Comparison of ENCODE assay signal across 13 mouse cellular contexts in the genomic region with DNA sequence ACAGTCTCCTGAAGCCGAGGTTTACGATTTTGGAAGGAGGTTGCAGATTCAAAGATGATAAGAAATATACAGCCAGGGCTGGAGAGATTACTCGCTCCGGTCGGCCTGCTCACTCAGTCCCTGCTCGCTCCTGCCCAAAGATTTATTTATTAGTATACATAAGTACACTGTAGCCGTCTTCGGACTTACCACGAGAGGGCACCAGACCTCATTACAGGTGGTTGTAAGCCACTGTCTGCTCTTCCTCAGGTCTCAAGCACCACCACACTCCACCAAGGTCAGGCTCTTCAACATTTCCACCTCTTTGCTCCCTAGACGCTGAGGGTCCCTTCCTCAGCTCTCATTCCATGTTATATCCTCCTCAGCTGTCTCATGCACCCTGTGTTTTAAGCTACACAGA. TPM values are rescaled to one million over a fixed set of nuclear protein-coding genes. Genes with fewer than 3 reads are reported as not detected.
DNase-seq lines count a peak whose midpoint lies in the region; ATAC-seq and TF ChIP-seq lines count a peak whose summit lies in the region.
"Not testable (repeated sequence)": the region's sequence is repeated elsewhere in the genome, so short reads cannot be mapped to it uniquely, and the experiment has no call there.
"Had no signal": no experiment of that assay in that cellular context is flagged by ENCODE, and none has a peak within 500 bp of the region (broad histone marks: within the 10 kb centered on the region; RNA-seq: fewer than 3 reads in every experiment).

No protein-coding gene starts in this region.

- peak; percentile 57 for DNase-seq in MEL-GATA-1-ER (ENCODE audit: extremely low read depth, low read depth)
- peak; percentile 77 for DNase-seq in cerebellum, adult 9-10 months
- peak; percentile 75 for DNase-seq in gastrocnemius, adult 2 months
- peak; percentile 26 to 39 for DNase-seq in left cerebral cortex, postnatal 25 days (ENCODE audit: low spot score in 2 of 2)
- DNase-seq in lung, postnatal 36 days, result peak; percentile 92
- peak; percentile 63 for DNase-seq in urinary bladder, postnatal 25 days (ENCODE audit: low spot score)

- H3K9ac ChIP-seq in intestine, postnatal 0 days (ENCODE audit: low read depth, low read length), result not testable (repeated sequence)

- H3K4me2 ChIP-seq in intestine, postnatal 0 days (replicated peaks; ENCODE audit: low read depth), result not testable (repeated sequence)

- peak; percentile 58 for TF ChIP-seq CTCF in gastrocnemius, adult 2 months (IDR thresholded peaks at IDR 0.05)
- peak; percentile 69 for TF ChIP-seq CTCF in intestine, postnatal 0 days (IDR thresholded peaks at IDR 0.05; ENCODE audit: low read depth)
- peak; percentile 11; the same call in 1 of the 2 replicates for TF ChIP-seq CTCF in small intestine, adult 2 months (IDR thresholded peaks at IDR 0.05; ENCODE audit: extremely low read depth, insufficient read length, insufficient replicate concordance, low read depth, low read length)

- H3K4me3 ChIP-seq in gastrocnemius, adult 2 months, result peak overlapping the region; percentile 45; the same call in 1 of the 2 replicates
- H3K4me3 ChIP-seq in intestine, postnatal 0 days (ENCODE audit: low read depth, low read length); small intestine, adult 2 months (ENCODE audit: low read depth, low read length): not testable (repeated sequence)

- H3K36me3 ChIP-seq in intestine, postnatal 0 days (ENCODE audit: control insufficient read depth, insufficient read depth); small intestine, adult 2 months (ENCODE audit: control insufficient read depth, insufficient read depth, low read length): not testable (repeated sequence)

- intact Hi-C loops in gastrocnemius, adult 2 months (cut with DNase I), result not testable (repeated sequence)
- intact Hi-C loops in left cerebral cortex, postnatal 25 days (cut with DNase I), result loop anchor here (1.0 kb wide), 1 partner anchor 30 kb away; no protein-coding TSS in a partner anchor

- not testable (repeated sequence) for H3K9me3 ChIP-seq in intestine, postnatal 0 days (ENCODE audit: control insufficient read depth)

- WGBS in intestine, postnatal 0 days, result 10% methylated on average over 9 of the region's 10 CpGs
- 7% methylated on average over 10 of the region's 10 CpGs for WGBS in small intestine, adult 2 months

- H3K4me1 ChIP-seq in intestine, postnatal 0 days (replicated peaks; ENCODE audit: control insufficient read depth, insufficient read depth, low read length); small intestine, adult 2 months (ENCODE audit: control insufficient read depth, insufficient read depth, insufficient read length, low read length): not testable (repeated sequence)

- peak; percentile 29; the same call in 1 of the 2 replicates for ATAC-seq in intestine, postnatal 0 days

- H3K27me3 ChIP-seq in intestine, postnatal 0 days (replicated peaks; ENCODE audit: control insufficient read depth, insufficient read depth, low read length); small intestine, adult 2 months (ENCODE audit: control insufficient read depth, insufficient read depth, low read length): not testable (repeated sequence)

- not testable (repeated sequence) for TF ChIP-seq POLR2A in small intestine, adult 2 months (IDR thresholded peaks at IDR 0.05; ENCODE audit: low read depth, low read length)

- not testable (repeated sequence) for H3K27ac ChIP-seq in gastrocnemius, adult 2 months; intestine, postnatal 0 days (ENCODE audit: low read depth, low read length); small intestine, adult 2 months (ENCODE audit: insufficient read depth, low read depth, low read length)

RNA-seq across cellular contexts. Expression of a gene that starts 3.1 kb away (rescaled TPM):
- under 1 TPM; 0.31 to 0.54 TPM for total RNA-seq in gastrocnemius, adult 2 months (2021)
- not detected in 2 replicates for polyA plus RNA-seq in intestine, postnatal 0 days (2015; fragmentation: Nextera tagmentation; extraction: Ambion mirVana)
- under 1 TPM; 0.37 to 0.48 TPM for total RNA-seq in left cerebral cortex, postnatal 25 days (2021)
- polyA plus RNA-seq in small intestine, adult 2 months (2012; rRNA removed), result not detected in 2 replicates
- polyA plus RNA-seq: forebrain, embryonic 10.5 days; heart, embryonic 16.5 days had no signal

RNA-seq across cellular contexts. Expression of a gene that starts 15.1 kb away (rescaled TPM):
- total RNA-seq in gastrocnemius, adult 2 months (2021), result not detected
- polyA plus RNA-seq in intestine, postnatal 0 days (2015; fragmentation: Nextera tagmentation; extraction: Ambion mirVana), result 0.13 TPM in 1 of 2 replicates, not detected in the other
- not detected for total RNA-seq in left cerebral cortex, postnatal 25 days (2021)
- not detected in 2 replicates for polyA plus RNA-seq in small intestine, adult 2 months (2012; rRNA removed)
- total RNA-seq: left cerebral cortex, postnatal 10 days had no signal
- polyA plus RNA-seq: forebrain, embryonic 10.5 days; heart, embryonic 16.5 days; urinary bladder, adult 2 months had no signal

RNA-seq across cellular contexts. Expression of a gene that starts 15.2 kb away (rescaled TPM):
- under 1 TPM; 0.36 to 0.82 TPM for total RNA-seq in gastrocnemius, adult 2 months (2021)
- not detected in 2 replicates for polyA plus RNA-seq in intestine, postnatal 0 days (2015; fragmentation: Nextera tagmentation; extraction: Ambion mirVana)
- under 1 TPM; 0.27 to 0.30 TPM for total RNA-seq in left cerebral cortex, postnatal 25 days (2021)
- not detected in 2 replicates for polyA plus RNA-seq in small intestine, adult 2 months (2012; rRNA removed)
- polyA plus RNA-seq: forebrain, embryonic 10.5 days; heart, embryonic 16.5 days; neural tube, embryonic 13.5 days; urinary bladder, adult 2 months had no signal

RNA-seq across cellular contexts. Expression of a gene that starts 26.5 kb away (rescaled TPM):
- not detected for total RNA-seq in gastrocnemius, adult 2 months (2021)
- polyA plus RNA-seq in intestine, postnatal 0 days (2015; fragmentation: Nextera tagmentation; extraction: Ambion mirVana), result not detected in 2 replicates
- total RNA-seq in left cerebral cortex, postnatal 25 days (2021), result not detected
- not detected in 2 replicates for polyA plus RNA-seq in small intestine, adult 2 months (2012; rRNA removed)
- total RNA-seq: left cerebral cortex, postnatal 10 days had no signal
- polyA plus RNA-seq: forebrain, embryonic 10.5 days; heart, embryonic 16.5 days; urinary bladder, adult 2 months had no signal

RNA-seq across cellular contexts. Expression of a gene that starts 33.9 kb away (rescaled TPM):
- 10 to 100 TPM; 33.4 to 38.9 TPM for total RNA-seq in gastrocnemius, adult 2 months (2021)
- 6.5 and 6.8 TPM in 2 replicates for polyA plus RNA-seq in intestine, postnatal 0 days (2015; fragmentation: Nextera tagmentation; extraction: Ambion mirVana)
- 10 to 100 TPM; 27.0 to 31.6 TPM for total RNA-seq in left cerebral cortex, postnatal 25 days (2021)
- polyA plus RNA-seq in small intestine, adult 2 months (2012; rRNA removed), result 12.7 and 16.4 TPM in 2 replicates

Comparison
In these comparisons a context has a peak if more than half of its experiments do, and no peak if none do; other contexts are left out.
1. DNase-seq: peak in every context shown above with its lines; median percentile 92 in lung, postnatal 36 days; 77 in cerebellum, adult 9-10 months; 75 in gastrocnemius, adult 2 months; 63 in urinary bladder, postnatal 25 days; 57 in MEL-GATA-1-ER; 32 in left cerebral cortex, postnatal 25 days.
2. CTCF ChIP-seq: peak in every context shown above with its lines; median percentile 69 in intestine, postnatal 0 days; 58 in gastrocnemius, adult 2 months; 11 in small intestine, adult 2 months.